Mouse (Mus musculus) cerebellum, postnatal 25 days (tissue): ENCODE measurements around the gene Spcs2.

Experiments
- DNase-seq, 2 experiments: peaks; one replicate each; pipeline ENCODE4 v3.0.0; 2021; ENCODE audit warnings: mixed read lengths in 2 of 2

Spcs2 gene

DNA sequence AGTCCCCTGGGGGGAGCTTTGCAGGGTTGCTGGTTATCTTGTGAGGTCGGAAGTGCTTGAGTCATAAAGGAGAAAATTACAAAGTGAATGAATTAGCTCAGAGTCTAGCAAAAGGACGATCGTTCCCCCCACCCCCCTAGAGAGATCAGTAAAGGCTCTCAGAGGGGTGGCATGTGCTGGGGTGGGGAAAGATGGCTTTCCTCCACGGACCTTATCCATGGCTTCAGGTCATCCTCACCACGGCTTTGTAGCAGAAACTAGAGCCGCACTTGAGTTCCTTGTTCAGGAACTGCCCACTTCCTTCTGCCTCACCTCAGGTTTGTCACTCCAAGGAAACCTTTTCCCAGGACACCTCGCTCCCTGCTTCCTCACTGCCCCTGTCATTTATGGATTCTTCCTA is at the start of gene Spcs2:
Gene Spcs2, minus strand, starts transcription at position 101 of the 400 bp plus-strand sequence.
- DNase-seq = no peak

DNA sequence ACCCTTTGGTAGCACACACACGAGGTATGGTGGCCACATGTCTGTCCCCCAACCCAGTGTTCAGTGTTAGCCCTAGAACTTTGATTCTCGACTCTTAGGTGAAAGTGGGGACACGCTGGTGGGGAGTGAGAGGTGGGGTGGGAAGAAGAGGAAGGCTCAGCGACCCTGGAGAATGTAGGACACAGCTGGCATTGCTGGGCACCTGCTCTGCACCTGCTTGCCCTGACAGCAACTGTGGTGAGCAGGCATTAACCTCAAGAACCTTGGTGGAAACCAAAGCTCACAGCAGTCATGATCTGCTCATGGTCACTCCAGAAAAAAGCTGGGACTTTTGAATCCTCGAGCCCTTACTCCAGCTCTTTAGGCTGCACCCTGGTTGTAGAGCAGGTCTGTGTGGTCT is 47.8 kb upstream of the Spcs2 start:
- DNase-seq = no peak

- no peak for DNase-seq
These were observed 44.2 kb upstream of the Spcs2 start for GRCm38 (mm10) chr7:99907463-99907862.

DNA sequence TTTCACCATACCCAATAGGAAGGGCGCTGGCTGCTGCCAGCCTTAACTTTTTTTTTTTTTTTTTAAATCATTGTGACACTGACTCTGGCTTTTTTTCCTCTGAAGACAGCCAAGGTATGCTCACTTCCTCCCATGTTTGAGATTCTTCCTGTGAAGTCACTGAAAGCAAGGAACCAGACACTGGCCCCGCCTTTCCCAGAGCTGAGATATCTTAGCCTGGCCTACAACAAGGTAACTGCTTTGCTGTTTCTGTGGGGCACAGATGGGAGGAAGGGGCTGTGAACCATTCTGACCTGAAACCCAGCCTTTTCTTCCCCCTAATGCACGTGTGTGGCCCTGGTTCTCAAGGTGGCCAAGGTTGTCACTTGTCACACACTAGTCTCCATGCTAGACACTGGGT is 43.1 kb upstream of the Spcs2 start:
- DNase-seq = no peak

DNA sequence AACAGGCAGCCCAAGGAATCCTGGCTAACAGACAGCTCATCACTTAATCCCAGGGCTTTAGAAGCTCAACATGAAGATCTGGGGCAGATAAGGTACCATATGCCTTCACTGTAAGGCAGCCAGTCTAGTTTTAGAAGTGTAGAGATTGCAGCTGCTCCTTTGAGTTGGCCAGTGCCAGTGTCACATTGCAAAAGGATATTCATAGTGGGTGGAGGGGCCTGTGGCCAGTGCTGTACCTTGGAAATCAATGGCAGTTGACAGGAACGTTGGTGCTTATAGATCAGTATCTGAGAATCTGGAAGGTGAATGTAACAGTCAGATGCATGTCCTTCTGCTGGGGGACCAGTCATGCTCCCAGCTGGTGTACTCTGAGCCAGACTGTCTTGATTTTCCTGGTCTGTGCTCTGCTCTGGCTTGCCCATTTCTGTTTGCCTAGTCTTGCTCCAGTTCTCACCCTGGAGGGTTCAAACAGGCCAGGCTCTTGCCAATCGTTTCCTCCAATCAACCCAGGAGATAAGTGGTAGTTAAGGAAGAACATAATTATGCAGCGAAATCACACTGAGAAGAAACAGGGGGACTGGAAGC is 41.3 kb upstream of the Spcs2 start:
- no peak for DNase-seq

DNA sequence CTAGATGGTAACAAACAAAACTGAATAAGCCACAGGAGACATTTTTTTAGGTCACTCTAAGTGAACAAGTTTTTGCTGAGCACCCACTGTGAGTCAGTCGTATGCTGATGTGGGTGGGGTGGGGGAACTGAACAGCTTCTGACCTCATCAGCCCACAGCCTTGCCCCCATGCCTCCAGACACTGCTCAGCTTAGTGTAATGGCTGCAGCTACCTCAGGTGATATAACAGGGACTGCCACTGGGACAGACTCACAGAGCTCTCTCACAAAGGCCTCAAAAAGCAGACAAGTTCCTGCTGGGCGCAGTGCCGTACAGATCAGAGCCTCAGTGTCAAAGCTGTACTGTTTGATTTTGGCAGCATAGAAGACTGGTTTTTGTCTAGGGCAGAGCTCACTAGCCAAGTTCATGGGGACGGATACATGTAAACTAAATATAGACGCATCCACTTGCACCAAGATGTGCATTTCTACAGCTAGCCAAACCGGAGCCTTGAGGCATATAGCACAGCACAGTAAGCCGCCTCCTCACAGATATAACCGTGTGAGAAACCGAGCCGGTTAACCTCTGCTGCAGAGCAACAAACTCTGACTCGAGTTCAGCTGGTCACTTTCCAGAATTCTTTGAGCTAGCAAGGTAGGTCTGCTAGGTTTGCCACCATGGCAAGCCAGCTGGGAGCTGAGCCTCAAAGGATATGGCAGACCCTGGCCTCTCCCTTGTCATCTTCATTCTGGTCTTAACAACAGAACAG is 39.8 kb upstream of the Spcs2 start:
- no peak for DNase-seq

GRCm38 (mm10) chr7:99902208-99902607 is 38.9 kb upstream of the Spcs2 start:
- DNase-seq = no peak

DNA sequence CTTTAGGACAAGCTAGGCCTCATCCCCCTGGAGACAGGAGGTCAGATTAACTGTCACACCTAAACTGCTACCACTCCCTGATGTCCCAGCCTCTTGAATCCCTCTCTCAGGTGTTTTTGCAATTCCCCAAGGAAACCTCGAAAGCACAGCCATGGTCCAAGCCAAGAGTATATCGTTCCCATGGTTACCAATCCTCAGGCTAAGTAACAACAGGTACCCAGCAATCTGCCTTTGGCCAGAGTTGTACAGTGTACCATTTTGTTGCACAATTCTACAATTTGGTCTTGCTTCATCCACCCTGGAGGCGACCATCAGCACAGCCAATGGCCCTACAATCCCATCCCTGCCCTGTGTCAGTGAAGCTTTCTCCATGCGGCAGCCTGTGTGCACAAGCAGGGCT is 33.6 kb upstream of the Spcs2 start:
- no peak for DNase-seq

- peak; percentile 42 to 66 for DNase-seq
These were observed 31.2 kb upstream of the Spcs2 start for GRCm38 (mm10) chr7:99894478-99894877.

DNA sequence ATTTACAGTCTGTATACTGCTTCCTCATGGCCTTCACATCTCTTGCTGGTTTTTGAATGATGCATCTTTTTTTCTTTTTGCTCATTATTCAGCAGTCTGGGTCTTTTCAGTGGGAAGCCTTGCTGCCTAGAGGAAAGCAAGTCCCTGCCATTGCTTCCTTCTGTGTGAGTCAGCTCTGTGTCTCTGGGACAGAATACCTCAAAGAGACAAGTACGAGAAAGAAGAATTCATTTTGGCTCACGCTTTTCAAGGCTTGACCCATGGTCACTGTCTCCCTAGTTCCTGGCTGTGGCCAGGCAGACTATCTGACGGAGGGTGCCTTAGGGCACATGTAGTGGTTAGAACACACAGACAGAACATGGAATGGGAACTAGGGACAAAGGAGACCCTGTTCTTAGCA is 30.7 kb upstream of the Spcs2 start:
- DNase-seq = no peak

- DNase-seq = no peak
These were observed 29.1 kb upstream of the Spcs2 start for GRCm38 (mm10) chr7:99892351-99892750.

DNA sequence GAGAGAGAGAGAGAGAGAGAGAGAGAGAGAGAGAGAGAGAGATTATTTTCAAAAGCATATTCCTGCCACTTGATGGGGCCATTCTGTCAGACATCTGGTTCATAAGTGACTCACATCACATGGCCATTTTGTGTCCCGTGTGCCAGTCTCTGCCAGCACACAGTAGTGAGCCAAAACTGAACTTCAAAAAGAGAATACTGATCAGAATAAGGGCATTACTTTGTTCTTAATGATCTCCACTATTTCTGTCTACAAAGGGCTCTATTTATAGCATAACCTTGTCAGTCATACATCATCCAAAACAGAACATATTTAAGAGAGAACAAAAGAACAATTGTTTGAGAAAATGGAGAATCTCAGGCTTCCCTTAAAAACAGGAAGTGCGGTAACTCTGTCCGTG is 28.2 kb upstream of the Spcs2 start:
- DNase-seq = no peak

DNA sequence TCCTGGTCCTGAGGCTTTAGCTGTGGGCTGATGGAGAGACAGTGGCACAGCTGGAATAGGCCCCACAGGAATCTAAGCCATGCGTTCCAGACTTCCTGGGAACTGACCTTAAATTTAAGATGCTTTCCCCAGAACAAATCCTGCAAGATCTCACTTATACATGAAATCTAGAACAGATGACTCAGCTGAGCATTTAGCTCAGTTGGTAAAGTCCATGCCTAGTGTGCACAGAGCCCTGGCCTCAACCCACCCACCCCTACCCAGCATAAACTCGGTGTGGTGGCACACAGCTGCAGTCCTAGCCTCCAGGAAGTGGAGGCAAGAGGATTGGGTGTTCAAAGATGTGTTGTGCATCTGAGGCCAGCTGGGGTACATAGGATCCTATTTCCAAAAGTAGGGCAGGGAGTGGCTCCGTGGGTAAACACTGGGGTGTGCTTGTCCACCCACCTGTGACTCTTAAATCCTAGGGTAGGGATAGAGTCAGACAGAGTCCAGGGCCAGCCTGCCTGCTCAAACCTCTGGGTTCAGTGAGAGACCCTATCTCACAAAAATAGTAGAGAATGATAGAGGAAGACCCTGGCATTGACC is 27.0 kb upstream of the Spcs2 start:
- DNase-seq = no peak

GRCm38 (mm10) chr7:99889175-99889880 is 26.1 kb upstream of the Spcs2 start:
- peak in 1 of 2 experiments; percentile 18 for DNase-seq

- DNase-seq = no peak
These were observed 24.5 kb upstream of the Spcs2 start for GRCm38 (mm10) chr7:99887743-99888142.

DNA sequence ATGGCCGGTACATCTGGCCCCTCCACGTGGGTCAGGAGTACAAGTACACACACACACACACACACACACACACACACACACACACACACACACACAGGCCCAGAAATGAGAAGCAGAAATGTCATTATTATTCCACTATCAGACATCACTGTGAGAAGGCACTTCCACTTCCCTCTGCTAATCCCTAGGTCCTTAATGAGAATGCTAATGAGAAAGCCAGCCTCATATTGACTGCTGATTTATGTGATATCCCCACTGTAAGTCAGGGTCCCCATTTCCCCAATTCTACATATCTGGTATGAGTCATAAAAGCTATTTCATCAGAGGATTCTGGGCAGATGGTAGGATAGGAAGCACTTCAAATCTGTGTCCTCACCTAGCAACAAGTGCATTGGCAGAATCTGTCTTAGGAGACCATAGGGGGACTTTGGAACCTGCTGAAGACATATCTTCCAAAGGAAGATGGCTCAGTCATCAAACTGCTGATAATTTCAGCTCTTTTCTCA is 24.0 kb upstream of the Spcs2 start:
- no peak for DNase-seq

DNA sequence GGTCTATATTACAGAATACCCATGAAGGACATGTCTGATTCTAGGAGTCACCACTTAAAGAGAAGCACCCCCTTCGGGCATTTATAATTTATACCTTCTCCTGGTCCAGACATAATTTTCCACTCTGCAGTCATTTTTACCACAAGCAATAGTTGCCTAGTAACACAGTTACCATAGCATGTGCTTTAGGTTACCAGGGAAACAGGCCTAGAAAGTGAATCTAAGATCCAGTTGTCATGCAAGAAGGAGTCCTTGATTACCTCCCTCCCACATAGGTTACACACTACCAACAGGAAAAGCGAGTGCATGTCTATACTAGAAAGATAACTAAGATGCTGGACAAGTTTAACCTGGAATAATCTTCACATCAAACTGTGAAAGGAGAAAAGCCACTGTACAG is 15.0 kb upstream of the Spcs2 start:
- DNase-seq = no peak

GRCm38 (mm10) chr7:99876345-99876744 is 13.1 kb upstream of the Spcs2 start:
- peak; percentile 70 to 87 for DNase-seq

GRCm38 (mm10) chr7:99875891-99876290 is 12.6 kb upstream of the Spcs2 start:
- DNase-seq = no peak

DNA sequence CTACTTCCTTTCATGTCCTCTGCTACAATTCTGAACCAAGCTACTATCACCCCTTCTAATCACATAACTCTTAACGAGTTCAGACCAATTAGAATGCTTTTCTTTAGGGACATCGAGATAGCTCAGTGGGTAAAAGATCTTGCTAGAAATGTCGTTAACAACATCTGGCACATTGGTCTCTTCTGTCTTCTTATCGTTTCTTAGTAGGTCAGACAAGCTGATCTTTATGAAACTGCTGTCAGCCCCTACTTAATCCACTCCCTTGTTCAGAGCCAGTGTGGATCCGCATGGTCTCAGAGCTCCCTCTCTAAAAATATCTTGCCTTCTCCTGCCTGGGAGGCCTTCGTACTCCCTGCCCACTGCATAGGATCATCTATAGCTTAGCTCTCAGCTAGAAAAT is 10.7 kb upstream of the Spcs2 start:
- DNase-seq = no peak

DNA sequence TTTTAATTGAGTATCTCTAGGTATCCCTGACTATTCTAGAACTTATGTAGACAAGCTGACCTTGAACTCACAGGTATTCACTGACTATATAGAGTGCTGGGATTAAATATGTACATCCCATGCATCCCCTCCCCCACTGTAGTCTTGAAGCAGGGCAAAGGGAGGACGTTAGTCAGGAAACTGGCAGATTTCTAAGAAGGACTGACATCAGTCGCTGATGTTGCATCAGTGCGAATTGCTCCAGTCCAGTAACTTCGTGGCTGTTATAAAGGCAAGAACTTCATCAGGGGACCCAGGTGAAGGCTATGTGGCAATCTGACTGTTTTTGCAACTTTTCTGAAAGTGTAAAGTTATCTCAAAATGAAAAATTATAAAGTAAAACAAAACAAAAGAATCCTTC is 6.0 kb upstream of the Spcs2 start:
- DNase-seq = no peak

GRCm38 (mm10) chr7:99865219-99865618 is 2.0 kb upstream of the Spcs2 start:
- no peak for DNase-seq

DNA sequence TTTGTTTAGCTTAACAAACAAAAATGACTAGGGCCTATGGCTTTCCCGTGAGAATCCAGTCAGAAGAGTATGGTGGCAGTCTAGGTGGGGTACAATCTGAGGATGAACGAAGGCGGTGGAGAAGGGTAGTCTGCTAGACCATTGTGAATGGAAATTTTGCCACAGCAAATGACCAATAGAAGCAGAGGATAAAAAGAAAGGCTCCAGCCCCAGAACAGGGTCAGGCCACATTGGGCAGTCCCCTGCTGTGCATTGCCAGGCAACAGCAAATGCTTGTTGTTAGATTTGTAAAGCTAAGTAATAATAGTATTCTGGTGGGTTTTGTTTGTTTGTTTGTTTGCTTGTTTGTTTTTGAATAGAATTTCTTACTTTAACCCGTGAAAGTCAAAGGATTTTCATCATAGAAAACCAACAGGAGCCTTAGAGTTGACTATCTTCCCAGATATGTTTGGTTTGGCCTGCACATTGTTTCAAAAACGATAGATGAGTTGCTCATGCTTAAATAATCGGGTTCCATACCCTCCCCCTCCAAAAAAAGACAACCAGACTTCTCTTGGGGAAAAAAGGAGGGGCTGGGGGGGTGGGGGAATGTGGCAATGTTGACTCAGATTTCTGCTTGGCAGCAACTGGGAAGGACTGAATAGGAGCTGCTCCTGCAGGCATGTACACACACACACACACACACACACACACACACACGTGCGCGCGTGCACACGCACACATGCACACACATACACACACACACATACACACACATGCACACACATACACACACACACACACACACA is 1.2 kb upstream of the Spcs2 start:
- DNase-seq = no peak
